Comparison of ENCODE assay signal across 8 mouse cellular contexts in the genomic region with DNA sequence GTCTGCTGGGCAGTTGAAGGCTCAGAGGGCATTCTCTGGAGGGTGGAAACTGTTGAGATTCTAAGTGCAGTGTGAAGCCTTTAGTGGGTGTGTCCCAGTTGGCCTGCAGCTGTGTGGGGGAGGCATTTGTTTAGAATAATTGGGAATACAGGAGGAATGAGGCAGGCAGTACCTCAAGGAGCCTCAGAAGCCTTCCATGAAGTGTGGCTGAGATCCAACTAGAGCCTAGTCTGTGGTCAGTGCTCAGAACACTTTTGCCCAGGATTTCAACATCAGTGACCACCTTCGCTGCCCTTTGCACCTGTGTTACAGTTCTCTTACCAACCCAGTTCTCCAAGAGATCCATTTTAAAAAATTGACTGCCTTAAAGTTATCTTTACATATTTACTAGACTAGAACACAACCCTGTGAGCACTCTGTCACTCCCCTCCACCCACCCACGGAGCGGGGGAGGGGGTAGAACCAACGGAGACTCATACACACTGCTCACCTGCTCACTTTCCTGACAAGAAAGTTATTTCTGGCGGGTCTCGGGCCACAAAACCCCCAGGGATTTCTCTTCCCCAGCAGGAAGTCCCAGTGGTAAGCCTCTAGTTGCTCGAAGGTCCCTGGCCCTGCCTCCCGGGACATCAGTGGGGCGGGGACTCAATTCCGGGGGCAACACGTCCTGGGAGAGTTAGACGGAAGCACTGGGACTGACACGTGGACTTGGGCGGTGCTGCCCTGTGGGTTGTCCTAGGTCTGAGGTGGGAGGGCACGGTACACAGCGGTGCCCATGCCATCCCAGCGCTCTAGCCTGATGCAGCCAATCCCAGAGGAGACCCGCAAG. TPM values are rescaled to one million over a fixed set of nuclear protein-coding genes. Genes with fewer than 3 reads are reported as not detected.
DNase-seq lines count a peak whose midpoint lies in the region; ATAC-seq and TF ChIP-seq lines count a peak whose summit lies in the region.

A gene (plus strand): TSS at position 679 of the 829 bp plus-strand sequence.

- H3K27me3 ChIP-seq in MEL (ENCODE audit: control insufficient read depth in 1 of 2, insufficient read depth in 2 of 2, low read length in 2 of 2) = no peaks in the 10 kb centered on the region
- peaks cover 3% of the 10 kb centered on the region; the same call in 1 of the 2 replicates for H3K27me3 ChIP-seq in hindbrain, embryonic 15.5 days

- 7% methylated on average over 18 of the region's 18 CpGs for WGBS in hindbrain, embryonic 15.5 days

- intact Hi-C loops in left cerebral cortex, postnatal 25 days (cut with DNase I) = no loop called here
- intact Hi-C loops in left cerebral cortex, postnatal 14 days (cut with DNase I) = no loop called here

- TF ChIP-seq EP300 in MEL (IDR thresholded peaks at IDR 0.05; ENCODE audit: low read depth in 1 of 2, low read length in 2 of 2) = no peak

- no peaks in the 10 kb centered on the region for H3K9me3 ChIP-seq in MEL (replicated peaks; ENCODE audit: insufficient read depth, low read length)
- no peaks in the 10 kb centered on the region for H3K9me3 ChIP-seq in hindbrain, embryonic 15.5 days

- DNase-seq in A20 (ENCODE audit: low read depth, low spot score) (peak; percentile 29), MEL (ENCODE audit: low read depth, low spot score) (peak; percentile 80), liver (peak; percentile 72)
- DNase-seq in natural killer cell, adult 2 months (ENCODE audit: low spot score in 2 of 2) = peak; percentile 29 to 57
- no peak for DNase-seq in left cerebral cortex, postnatal 25 days (ENCODE audit: low spot score in 2 of 2)
- no peak for DNase-seq in left cerebral cortex, postnatal 14 days (ENCODE audit: low spot score in 2 of 2)

- peak in 1 of 2 experiments; percentile 53; a peak in 2 of 4 replicates for TF ChIP-seq POLR2A in MEL (IDR thresholded peaks at IDR 0.05; ENCODE audit: control insufficient read depth in 1 of 2, insufficient read depth in 1 of 2, low read depth in 1 of 2, low read length in 2 of 2, poor library complexity in 1 of 2)

- peak within 1 kb of the TSS; percentile 72 for H3K27ac ChIP-seq in MEL (ENCODE audit: control insufficient read depth, low read depth, low read length)
- no peak within 1 kb of the TSS for H3K27ac ChIP-seq in hindbrain, embryonic 15.5 days (replicated peaks)

- peak within 1 kb of the TSS; percentile 75 for H3K9ac ChIP-seq in MEL (ENCODE audit: control insufficient read depth, low read depth, low read length, poor library complexity, severe bottlenecking)
- H3K9ac ChIP-seq in hindbrain, embryonic 15.5 days = no peak within 1 kb of the TSS

- no peak for TF ChIP-seq CTCF in MEL (IDR thresholded peaks at IDR 0.05 in 2 of 3, conservative IDR thresholded peaks at IDR 0.05 in 1 of 3; ENCODE audit: control insufficient read depth in 1 of 3, insufficient read depth in 1 of 3, low read depth in 2 of 3, low read length in 3 of 3, poor library complexity in 1 of 3, severe bottlenecking in 1 of 3)

- peak; percentile 46 for ATAC-seq in erythroid progenitor cell, adult 5-6 weeks (replicated peaks; ENCODE audit: low FRiP score, poor library complexity, severe bottlenecking)
- ATAC-seq in hindbrain, embryonic 15.5 days (ENCODE audit: low FRiP score, low read depth) = 0 out of 2 replicates have a peak, but pooled peaks have one; percentile 17

- peaks cover 4% of the 10 kb centered on the region; the same call in 1 of the 2 replicates for H3K79me2 ChIP-seq in MEL (ENCODE audit: control insufficient read depth, insufficient read depth, low read length, poor library complexity)

- H3K4me1 ChIP-seq in MEL (ENCODE audit: control insufficient read depth in 1 of 2, insufficient read depth in 2 of 2, low read length in 2 of 2) = peaks cover 15 to 54% of the 10 kb centered on the region in 2 experiments
- H3K4me1 ChIP-seq in hindbrain, embryonic 15.5 days (replicated peaks) = peaks cover 6% of the 10 kb centered on the region

- TF ChIP-seq RAD21 in MEL (IDR thresholded peaks at IDR 0.05; ENCODE audit: low read depth, low read length) = no peak

- H3K36me3 ChIP-seq in MEL (ENCODE audit: control insufficient read depth in 1 of 2, insufficient read depth in 2 of 2, low read length in 2 of 2) = peaks cover 6 to 46% of the 10 kb centered on the region in 2 experiments; a peak in 3 of 4 replicates
- H3K36me3 ChIP-seq in hindbrain, embryonic 15.5 days = peaks cover 41% of the 10 kb centered on the region

- peak within 1 kb of the TSS; percentile 48 to 59 for H3K4me3 ChIP-seq in MEL (ENCODE audit: control insufficient read depth in 1 of 2, insufficient read depth in 1 of 2, low read depth in 2 of 2, low read length in 2 of 2)
- no peak within 1 kb of the TSS for H3K4me3 ChIP-seq in hindbrain, embryonic 15.5 days

- H3K4me2 ChIP-seq in hindbrain, embryonic 15.5 days = peak within 1 kb of the TSS; percentile 23; the same call in 1 of the 2 replicates

TF ChIP-seq in MEL, 35 proteins besides CTCF, POLR2A, EP300 and RAD21:
- TF ChIP-seq BHLHE40 (IDR thresholded peaks at IDR 0.05; ENCODE audit: borderline replicate concordance, low read depth, low read length) = no peak
- TF ChIP-seq POLR2AphosphoS5 (IDR thresholded peaks at IDR 0.05; ENCODE audit: borderline replicate concordance, low read depth, low read length) = peak; percentile 46; the same call in 1 of the 2 replicates
- TF ChIP-seq TBP (IDR thresholded peaks at IDR 0.05; ENCODE audit: low read depth, low read length) = no peak
- TF ChIP-seq POLR2AphosphoS2 (IDR thresholded peaks at IDR 0.05; ENCODE audit: low read length) = peak; percentile 26
- TF ChIP-seq CHD1 (IDR thresholded peaks at IDR 0.05; ENCODE audit: low read depth, low read length) = no peak
- 0 out of 2 replicates have a peak, but pooled peaks have one; percentile 8 for TF ChIP-seq CHD2 (IDR thresholded peaks at IDR 0.05; ENCODE audit: low read length)
- peak; percentile 72 for TF ChIP-seq SIN3A (IDR thresholded peaks at IDR 0.05; ENCODE audit: low read length)
- no peak for TF ChIP-seq E2F4 (IDR thresholded peaks at IDR 0.05; ENCODE audit: borderline replicate concordance, low read depth, low read length)
- TF ChIP-seq ETS1 (IDR thresholded peaks at IDR 0.05; ENCODE audit: low read depth, low read length) = no peak
- no peak for TF ChIP-seq UBTF (IDR thresholded peaks at IDR 0.05; ENCODE audit: borderline replicate concordance, insufficient read depth, low read depth, low read length)
- TF ChIP-seq MYC (IDR thresholded peaks at IDR 0.05; ENCODE audit: low read depth, low read length) = peak; percentile 75
- no peak for TF ChIP-seq MAZ (IDR thresholded peaks at IDR 0.05; ENCODE audit: low read depth, low read length)
- TF ChIP-seq KAT2A (conservative IDR thresholded peaks at IDR 0.05; ENCODE audit: low read depth, low read length) = no peak
- TF ChIP-seq NELFE (IDR thresholded peaks at IDR 0.05; ENCODE audit: low read depth, low read length) = no peak
- TF ChIP-seq MAX (IDR thresholded peaks at IDR 0.05; ENCODE audit: low read length) = peak; percentile 84
- 0 out of 2 replicates have a peak, but pooled peaks have one; percentile 42 for TF ChIP-seq ZMIZ1 (IDR thresholded peaks at IDR 0.05; ENCODE audit: low read depth, low read length)
- no peak for TF ChIP-seq RCOR1 (IDR thresholded peaks at IDR 0.05; ENCODE audit: low read depth, low read length)
- no peak for TF ChIP-seq ZNF384 (IDR thresholded peaks at IDR 0.05; ENCODE audit: low read depth, low read length)
- TF ChIP-seq JUND (IDR thresholded peaks at IDR 0.05; ENCODE audit: low read depth, low read length) = no peak
- TF ChIP-seq MEF2A (IDR thresholded peaks at IDR 0.05; ENCODE audit: extremely low read depth, insufficient replicate concordance, low read depth, low read length, poor library complexity, severe bottlenecking) = no peak
- peak; percentile 68 for TF ChIP-seq USF1 (IDR thresholded peaks at IDR 0.05; ENCODE audit: low read depth, low read length)
- TF ChIP-seq GATA1 (IDR thresholded peaks at IDR 0.05; ENCODE audit: low read depth, low read length) = no peak
- no peak for TF ChIP-seq MAFK (IDR thresholded peaks at IDR 0.05; ENCODE audit: borderline replicate concordance, low read depth, low read length)
- TF ChIP-seq ZKSCAN1 (IDR thresholded peaks at IDR 0.05; ENCODE audit: low read depth, low read length) = no peak
- no peak for TF ChIP-seq ZC3H11A (IDR thresholded peaks at IDR 0.05; ENCODE audit: low read depth, low read length)
- no peak for TF ChIP-seq USF2 (IDR thresholded peaks at IDR 0.05; ENCODE audit: borderline replicate concordance in 1 of 2, insufficient read depth in 1 of 2, low read depth in 1 of 2, low read length in 2 of 2)
- no peak for TF ChIP-seq MYB (IDR thresholded peaks at IDR 0.05; ENCODE audit: low read depth, low read length)
- TF ChIP-seq MXI1 (IDR thresholded peaks at IDR 0.05; ENCODE audit: low read depth, low read length) = peak; percentile 94
- no peak for TF ChIP-seq TAL1 (IDR thresholded peaks at IDR 0.05; ENCODE audit: low read length)
- no peak for TF ChIP-seq SMC3 (IDR thresholded peaks at IDR 0.05; ENCODE audit: low read depth, low read length)
- no peak for TF ChIP-seq TCF12 (IDR thresholded peaks at IDR 0.05; ENCODE audit: low read depth, low read length)
- TF ChIP-seq GABPA (IDR thresholded peaks at IDR 0.05; ENCODE audit: low read depth, low read length) = no peak
- peak; percentile 50; the same call in 1 of the 2 replicates for TF ChIP-seq HCFC1 (IDR thresholded peaks at IDR 0.05; ENCODE audit: low read depth, low read length)
- TF ChIP-seq ELF1 (IDR thresholded peaks at IDR 0.05; ENCODE audit: low read depth, low read length) = 0 out of 2 replicates have a peak, but pooled peaks have one; percentile 29
- no peak for TF ChIP-seq NRF1 (IDR thresholded peaks at IDR 0.05; ENCODE audit: insufficient read depth, low read depth, low read length, poor library complexity, severe bottlenecking)

RNA-seq across cellular contexts. Expression of the gene that starts here (rescaled TPM):
- total RNA-seq in MEL (2012; rRNA removed) = 6.5 and 6.7 TPM in 2 replicates
- polyA plus RNA-seq in MEL (2012; ENCODE audit: insufficient read depth in 1 of 2, insufficient read length in 2 of 2, low read depth in 1 of 2, low replicate concordance in 2 of 2, missing spikeins in 1 of 2) = 10 to 100 TPM in 1 of 2 experiments, not detected in 1; 16.1 TPM
- total RNA-seq in erythroid progenitor cell, adult 5-6 weeks (2015; ENCODE audit: low replicate concordance) = 6.1 and 6.3 TPM in 2 replicates
- 0.38 and 2.6 TPM in 2 replicates for total RNA-seq in erythroid progenitor cell, adult 5-6 weeks (2017; ENCODE audit: low replicate concordance)
- polyA plus RNA-seq in hindbrain, embryonic 15.5 days (2015; fragmentation: Nextera tagmentation; extraction: Ambion mirVana) = 0.29 and 0.33 TPM in 2 replicates
- total RNA-seq in left cerebral cortex, postnatal 25 days (2021) = under 1 TPM; 0.30 to 0.53 TPM
- total RNA-seq in left cerebral cortex, postnatal 14 days (2021) = 1 to 10 TPM in 1 of 2 experiments, under 1 TPM in 1; 0.24 to 1.1 TPM

Comparison
In these comparisons a context has a peak if more than half of its experiments do, and no peak if none do; other contexts are left out.
1. RNA of the gene that starts here (polyA plus RNA-seq): 16.1 TPM in MEL; 0.29 to 0.33 TPM in hindbrain, embryonic 15.5 days; every median in the first group is over 10 times any median in the second.
2. Peak in ATAC-seq and H3K4me2 ChIP-seq in hindbrain, embryonic 15.5 days; RNA of the gene not detected or under 1 TPM.
3. DNase-seq: peak in A20 (single experiment), MEL (single experiment), liver (single experiment) and natural killer cell, adult 2 months (2 of 2); none in left cerebral cortex, postnatal 25 days (0 of 2) and left cerebral cortex, postnatal 14 days (0 of 2).